Mouse (Mus musculus) heart, postnatal 0 days (tissue): ENCODE measurements around the gene Ucma.

Experiments
- CTCF ChIP-seq: IDR thresholded peaks from 2 replicates; pipeline ENCODE4 v1.5.1; 2016; ENCODE audit warnings: antibody characterized with exemption, control low read depth, low read depth
- EP300 ChIP-seq: IDR thresholded peaks from 2 replicates; pipeline ENCODE4 v1.6.1; 2016; ENCODE audit warnings: antibody characterized with exemption, low read depth

GRCm38 (mm10) chr2:4929230-4929629 lies 46.7 kb upstream of the Ucma start:
- TF ChIP-seq CTCF (no peak), EP300 (no peak)
